Mouse (Mus musculus) neural tube, embryonic 15.5 days (tissue): ENCODE results near the gene Hdc. TPM values are rescaled to one million over a fixed set of nuclear protein-coding genes. Genes with fewer than 3 reads are reported as not detected.
"Not testable (repeated sequence)": the region's sequence is repeated elsewhere in the genome, so short reads cannot be mapped to it uniquely, and the experiment has no call there.

Experiments
- ATAC-seq: fragments of 200-750 bp; cut with Nextera tagmentation; 2 replicates; pipeline ENCODE4 v1.8.0; 2017; ENCODE audit warnings: mild to moderate bottlenecking, moderate TSS enrichment, moderate library complexity; ENCODE audit not compliant: low FRiP score
- H3K27ac ChIP-seq: fragments of 300-500 bp; sonication (generic); replicated peaks from 2 replicates; pipeline ENCODE4 v1.5.1; 2015; ENCODE audit warnings: mild to moderate bottlenecking, inconsistent platforms
- H3K27me3 ChIP-seq: fragments of 300-500 bp; sonication (generic); replicated peaks from 2 replicates; pipeline ENCODE4 v1.6.1; 2015; ENCODE audit warnings: inconsistent platforms
- H3K36me3 ChIP-seq: fragments of 300-500 bp; sonication (generic); 2 replicates; pipeline ENCODE4 v1.6.1; 2015; ENCODE audit warnings: inconsistent platforms
- H3K4me1 ChIP-seq: fragments of 300-500 bp; sonication (generic); 2 replicates; pipeline ENCODE4 v1.6.1; 2015; ENCODE audit warnings: inconsistent platforms
- H3K4me2 ChIP-seq: fragments of 300-500 bp; sonication (generic); 2 replicates; pipeline ENCODE4 v1.6.1; 2015; ENCODE audit warnings: inconsistent platforms, mild to moderate bottlenecking, moderate library complexity
- H3K4me3 ChIP-seq: fragments of 300-500 bp; sonication (generic); replicated peaks from 2 replicates; pipeline ENCODE4 v1.5.1; 2015; ENCODE audit warnings: mild to moderate bottlenecking, inconsistent platforms
- H3K9ac ChIP-seq: fragments of 300-500 bp; sonication (generic); replicated peaks from 2 replicates; pipeline ENCODE4 v1.6.1; 2015; ENCODE audit warnings: mild to moderate bottlenecking, inconsistent platforms
- H3K9me3 ChIP-seq: fragments of 300-500 bp; sonication (generic); replicated peaks from 2 replicates; pipeline ENCODE4 v1.6.1; 2016; ENCODE audit warnings: inconsistent platforms
- WGBS: fragments of 180-500 bp; shearing (Covaris S2); methylation state at CpG from one replicate; pipeline ENCODE4 v1.1.7; 2015; ENCODE audit warnings: mixed read lengths; 5-methylcytosine and 5-hydroxymethylcytosine counted together
- polyA plus RNA-seq: library from polyadenylated mRNA; unstranded; fragments of >200 nt; fragmentation: Nextera tagmentation; extraction: Ambion mirVana; gene quantifications from 2 replicates; pipeline ENCODE4 v1.2.1, GENCODE M21; 2015

The Hdc gene
- polyA plus RNA-seq, 1 experiment from 2014 or later, result 1.3 TPM

GRCm38 (mm10) chr2:126623138-126623537, 4.0 kb upstream of the Hdc start:
- H3K27ac ChIP-seq, result no peak overlapping the region

GRCm38 (mm10) chr2:126622455-126622854, 3.4 kb upstream of the Hdc start:
- no peak overlapping the region for H3K4me3 ChIP-seq
- no peak overlapping the region for H3K4me2 ChIP-seq
- H3K27ac ChIP-seq, result no peak overlapping the region
- H3K9me3 ChIP-seq, result no peaks in the 10 kb centered on the region
- WGBS, result 90% methylated on average over 2 of the region's 2 CpGs
- no peak for ATAC-seq
- H3K27me3 ChIP-seq, result no peaks in the 10 kb centered on the region
- no peaks in the 10 kb centered on the region for H3K36me3 ChIP-seq
- H3K4me1 ChIP-seq, result peaks cover 3% of the 10 kb centered on the region; the same call in 1 of the 2 replicates
- no peak overlapping the region for H3K9ac ChIP-seq

More at GRCm38 (mm10) chr2:126623138-126623537, 4.0 kb upstream of the Hdc start:
- Histone ChIP-seq H3K9me3 (no peaks in the 10 kb centered on the region), H3K4me2 (no peak overlapping the region), H3K4me3 (no peak overlapping the region), H3K36me3 (no peaks in the 10 kb centered on the region), H3K27me3 (no peaks in the 10 kb centered on the region), H3K4me1 (peaks cover 3% of the 10 kb centered on the region; the same call in 1 of the 2 replicates), H3K9ac (no peak overlapping the region)
- ATAC-seq, result no peak

GRCm38 (mm10) chr2:126618470-126619179, 474 bp downstream of the Hdc start:
- Histone ChIP-seq H3K4me2 (no peak overlapping the region), H3K9ac (no peak overlapping the region), H3K36me3 (no peaks in the 10 kb centered on the region), H3K4me1 (peaks cover under 1% of the 10 kb centered on the region; the same call in 1 of the 2 replicates), H3K27ac (no peak overlapping the region), H3K4me3 (no peak overlapping the region), H3K9me3 (no peaks in the 10 kb centered on the region), H3K27me3 (no peaks in the 10 kb centered on the region)
- no peak for ATAC-seq
- 29% methylated on average over 8 of the region's 8 CpGs for WGBS

GRCm38 (mm10) chr2:126615355-126615754, 3.7 kb downstream of the Hdc start:
- Histone ChIP-seq H3K36me3 (no peaks in the 10 kb centered on the region), H3K4me3 (no peak overlapping the region), H3K9me3 (no peaks in the 10 kb centered on the region), H3K4me2 (no peak overlapping the region), H3K27ac (no peak overlapping the region), H3K27me3 (no peaks in the 10 kb centered on the region), H3K9ac (no peak overlapping the region), H3K4me1 (no peaks in the 10 kb centered on the region)
- 88% methylated on average over 3 of the region's 3 CpGs for WGBS
- no peak for ATAC-seq

- H3K9me3 ChIP-seq, ATAC-seq, H3K4me2 ChIP-seq, H3K27ac ChIP-seq, H3K4me1 ChIP-seq, H3K4me3 ChIP-seq, H3K27me3 ChIP-seq, H3K9ac ChIP-seq, H3K36me3 ChIP-seq: not testable (repeated sequence)
- WGBS, result 78% methylated on average over 12 of the region's 12 CpGs
Measured at GRCm38 (mm10) chr2:126609600-126609999, 9.5 kb downstream of the Hdc start.

- no peak overlapping the region for H3K27ac ChIP-seq
- no peak overlapping the region for H3K9ac ChIP-seq
- H3K27me3 ChIP-seq, result no peaks in the 10 kb centered on the region
- H3K4me2 ChIP-seq, result no peak overlapping the region
- H3K36me3 ChIP-seq, result no peaks in the 10 kb centered on the region
- H3K4me1 ChIP-seq, result no peaks in the 10 kb centered on the region
- WGBS, result 76% methylated on average over 10 of the region's 10 CpGs
- no peaks in the 10 kb centered on the region for H3K9me3 ChIP-seq
- ATAC-seq, result no peak
- H3K4me3 ChIP-seq, result no peak overlapping the region
Measured at GRCm38 (mm10) chr2:126607553-126608203, 11.4 kb downstream of the Hdc start.

- H3K36me3 ChIP-seq, result no peaks in the 10 kb centered on the region
- WGBS, result 79% methylated on average over 4 of the region's 4 CpGs
- H3K4me1 ChIP-seq, result no peaks in the 10 kb centered on the region
- no peak overlapping the region for H3K9ac ChIP-seq
- no peaks in the 10 kb centered on the region for H3K27me3 ChIP-seq
- H3K9me3 ChIP-seq, result no peaks in the 10 kb centered on the region
- no peak overlapping the region for H3K27ac ChIP-seq
- no peak overlapping the region for H3K4me2 ChIP-seq
- H3K4me3 ChIP-seq, result no peak overlapping the region
- no peak for ATAC-seq
Measured at GRCm38 (mm10) chr2:126606688-126607062, 12.4 kb downstream of the Hdc start.

GRCm38 (mm10) chr2:126606061-126606687, 12.9 kb downstream of the Hdc start:
- ATAC-seq, result no peak
- H3K4me1 ChIP-seq, result no peaks in the 10 kb centered on the region
- H3K27ac ChIP-seq, result no peak overlapping the region
- H3K27me3 ChIP-seq, result no peaks in the 10 kb centered on the region
- 89% methylated on average over 15 of the region's 15 CpGs for WGBS
- no peaks in the 10 kb centered on the region for H3K9me3 ChIP-seq
- no peak overlapping the region for H3K9ac ChIP-seq
- no peak overlapping the region for H3K4me3 ChIP-seq
- no peaks in the 10 kb centered on the region for H3K36me3 ChIP-seq
- H3K4me2 ChIP-seq, result no peak overlapping the region

GRCm38 (mm10) chr2:126601918-126602600, 17.0 kb downstream of the Hdc start:
- no peaks in the 10 kb centered on the region for H3K36me3 ChIP-seq
- H3K9ac ChIP-seq, result no peak overlapping the region
- H3K4me3 ChIP-seq, result no peak overlapping the region
- WGBS, result 89% methylated on average over 14 of the region's 14 CpGs
- H3K9me3 ChIP-seq, result no peaks in the 10 kb centered on the region
- H3K4me2 ChIP-seq, result no peak overlapping the region
- no peak overlapping the region for H3K27ac ChIP-seq
- H3K27me3 ChIP-seq, result no peaks in the 10 kb centered on the region
- H3K4me1 ChIP-seq, result no peaks in the 10 kb centered on the region
- no peak for ATAC-seq

GRCm38 (mm10) chr2:126600533-126600932, 18.6 kb downstream of the Hdc start:
- ATAC-seq, result no peak
- WGBS, result 74% methylated on average over 14 of the region's 14 CpGs
- H3K9me3 ChIP-seq, result no peaks in the 10 kb centered on the region
- no peak overlapping the region for H3K4me2 ChIP-seq
- H3K9ac ChIP-seq, result no peak overlapping the region
- no peaks in the 10 kb centered on the region for H3K27me3 ChIP-seq
- H3K36me3 ChIP-seq, result no peaks in the 10 kb centered on the region
- H3K4me3 ChIP-seq, result no peak overlapping the region
- H3K27ac ChIP-seq, result no peak overlapping the region
- no peaks in the 10 kb centered on the region for H3K4me1 ChIP-seq

- H3K9me3 ChIP-seq, result no peaks in the 10 kb centered on the region
- ATAC-seq, result no peak
- WGBS, result 11% methylated on average over 3 of the region's 3 CpGs
Measured at GRCm38 (mm10) chr2:126599005-126599404, 20.1 kb downstream of the Hdc start.

More at GRCm38 (mm10) chr2:126599005-126599404, 20.1 kb downstream of the Hdc start:
- H3K4me3 ChIP-seq, result no peak overlapping the region
- H3K27ac ChIP-seq, result no peak overlapping the region
- H3K4me2 ChIP-seq, result no peak overlapping the region
- H3K9ac ChIP-seq, result no peak overlapping the region
- no peaks in the 10 kb centered on the region for H3K27me3 ChIP-seq
- no peaks in the 10 kb centered on the region for H3K4me1 ChIP-seq
- no peaks in the 10 kb centered on the region for H3K36me3 ChIP-seq
